Mouse (Mus musculus): ENCODE results near the gene Mfap4. TPM values are rescaled to one million over a fixed set of nuclear protein-coding genes. Genes with fewer than 3 reads are reported as not detected.

Mfap4 gene
- total RNA-seq (2014; rRNA removed) (0.28 and 0.81 TPM in 2 replicates), polyA plus RNA-seq (2012; rRNA removed) (4.2 and 6.5 TPM in 2 replicates)

DNA sequence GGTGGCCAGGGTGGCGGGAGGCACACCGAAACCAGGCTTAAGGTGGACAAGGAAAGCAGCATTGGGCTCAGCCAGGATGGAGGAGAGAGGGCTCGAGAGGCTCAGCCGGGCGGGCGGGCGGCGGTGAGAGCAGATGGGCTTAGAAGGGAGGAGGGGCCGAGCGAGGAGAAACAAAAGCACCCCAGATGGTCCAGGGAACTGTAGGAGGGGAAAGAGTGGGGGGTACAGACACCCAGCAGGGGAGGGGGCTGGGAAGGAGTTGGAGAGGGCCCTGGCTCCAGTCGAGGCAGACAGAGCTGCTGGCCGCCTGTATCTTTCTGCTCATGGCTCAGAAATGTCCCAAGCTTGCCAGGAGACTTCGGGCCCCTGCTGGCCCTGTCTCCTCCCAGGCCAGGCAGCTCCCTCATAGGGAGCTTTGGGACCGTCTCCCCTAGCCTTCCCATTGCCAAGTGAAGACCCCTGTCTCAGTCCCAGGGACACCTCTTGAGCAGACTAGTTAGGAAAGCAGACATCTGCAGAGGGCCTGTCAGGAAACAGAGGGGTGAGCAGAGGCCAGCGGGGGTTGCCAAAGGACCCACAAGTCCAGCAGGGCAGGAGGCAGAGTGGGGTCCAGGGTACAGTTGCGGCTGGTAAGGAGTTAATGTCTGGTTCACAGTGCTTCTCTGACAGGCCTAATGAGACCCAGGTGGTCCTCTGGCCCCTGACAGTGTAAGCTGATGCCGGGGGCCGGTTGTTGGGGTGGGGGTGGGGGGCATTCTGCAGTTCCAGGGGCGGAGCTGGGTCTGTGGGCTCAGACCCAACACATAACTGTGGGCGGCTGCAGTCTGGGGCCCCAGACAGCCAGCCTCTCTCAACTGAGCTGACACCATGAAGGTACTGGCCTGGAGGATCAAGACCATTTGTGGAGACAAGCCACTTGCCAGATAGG is at the start of gene Mfap4:
Mfap4 (plus strand) TSS at position 819 of the 928 bp plus-strand sequence.
- DNase-seq (ENCODE audit: extremely low read depth, low read depth, low spot score), result no peak
- no peak for TF ChIP-seq CTCF (IDR thresholded peaks at IDR 0.05; ENCODE audit: low read depth, low read length)
- TF ChIP-seq POLR2A (IDR thresholded peaks at IDR 0.05; ENCODE audit: extremely low read depth, insufficient read depth, low read length), result no peak
- no peaks in the 10 kb centered on the region for H3K36me3 ChIP-seq (ENCODE audit: control insufficient read depth, insufficient read depth, low read length)
- H3K79me2 ChIP-seq (ENCODE audit: control insufficient read depth, insufficient read depth, low read length), result no peaks in the 10 kb centered on the region
- no peak within 1 kb of the TSS for H3K27ac ChIP-seq (replicated peaks; ENCODE audit: insufficient read depth, low read depth, low read length)
- H3K4me1 ChIP-seq (ENCODE audit: control insufficient read depth, insufficient read depth, low read length), result no peaks in the 10 kb centered on the region
- H3K9ac ChIP-seq (ENCODE audit: low read depth, low read length), result no peak within 1 kb of the TSS
- 67% methylated on average over 20 of the region's 20 CpGs for WGBS
- H3K27me3 ChIP-seq (ENCODE audit: control insufficient read depth, insufficient read depth, low read length), result no peaks in the 10 kb centered on the region
- peak within 1 kb of the TSS; percentile 6; the same call in 1 of the 2 replicates for H3K4me3 ChIP-seq (ENCODE audit: insufficient read depth, low read depth, low read length)

DNA sequence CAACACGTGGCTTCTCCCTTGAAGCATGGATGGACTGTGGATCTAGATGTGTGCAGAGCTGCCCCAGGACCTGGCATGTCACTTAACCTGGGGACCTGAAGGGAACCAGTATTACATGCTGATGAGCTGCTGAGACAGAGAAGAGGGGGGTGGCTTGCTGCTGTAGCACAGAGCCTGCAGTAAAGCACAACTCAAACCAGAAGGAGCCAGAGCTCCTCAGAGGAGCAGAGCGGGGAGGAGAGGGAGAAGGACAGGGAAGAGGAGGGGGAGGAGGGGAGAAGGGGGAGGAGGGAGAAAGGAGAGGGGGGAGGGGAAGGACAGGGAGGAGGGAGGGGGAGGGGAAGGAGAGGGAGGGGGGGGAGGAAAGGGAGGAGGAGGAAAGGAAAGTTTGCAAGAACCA is 48.9 kb upstream of the Mfap4 start:
- Histone ChIP-seq H3K4me3 (ENCODE audit: insufficient read depth, low read depth, low read length) (no peak overlapping the region), H3K27me3 (ENCODE audit: control insufficient read depth, insufficient read depth, low read length) (peaks cover 7% of the 10 kb centered on the region), H3K27ac (replicated peaks; ENCODE audit: insufficient read depth, low read depth, low read length) (no peak overlapping the region), H3K4me1 (ENCODE audit: control insufficient read depth, insufficient read depth, low read length) (no peaks in the 10 kb centered on the region), H3K79me2 (ENCODE audit: control insufficient read depth, insufficient read depth, low read length) (no peaks in the 10 kb centered on the region), H3K36me3 (ENCODE audit: control insufficient read depth, insufficient read depth, low read length) (no peaks in the 10 kb centered on the region), H3K9ac (ENCODE audit: low read depth, low read length) (no peak overlapping the region)
- WGBS, result 85% methylated on average over 2 of the region's 2 CpGs
- TF ChIP-seq CTCF (IDR thresholded peaks at IDR 0.05; ENCODE audit: low read depth, low read length) (no peak), POLR2A (IDR thresholded peaks at IDR 0.05; ENCODE audit: extremely low read depth, insufficient read depth, low read length) (no peak)
- no peak for DNase-seq (ENCODE audit: extremely low read depth, low read depth, low spot score)

DNA sequence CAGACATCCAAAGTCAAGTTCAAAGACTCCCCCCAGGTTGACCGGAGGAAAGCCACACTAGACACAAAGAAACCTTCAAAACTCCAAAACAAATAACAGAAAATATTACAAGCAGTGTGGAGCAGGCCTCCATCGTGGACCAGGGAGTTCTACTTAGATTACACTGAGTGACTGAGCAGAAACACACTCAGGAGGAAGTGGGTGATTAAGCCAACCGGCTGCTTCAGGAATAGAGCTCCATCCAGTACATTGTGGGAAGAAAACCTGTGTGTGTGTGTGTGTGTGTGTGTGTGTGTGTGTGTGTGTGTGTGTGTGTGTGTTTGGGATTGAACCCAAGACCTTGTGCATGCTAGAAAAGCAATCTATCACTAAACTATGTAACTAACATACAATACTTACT is 46.1 kb upstream of the Mfap4 start:
- WGBS, result 68% methylated on average over 3 of the region's 3 CpGs

DNA sequence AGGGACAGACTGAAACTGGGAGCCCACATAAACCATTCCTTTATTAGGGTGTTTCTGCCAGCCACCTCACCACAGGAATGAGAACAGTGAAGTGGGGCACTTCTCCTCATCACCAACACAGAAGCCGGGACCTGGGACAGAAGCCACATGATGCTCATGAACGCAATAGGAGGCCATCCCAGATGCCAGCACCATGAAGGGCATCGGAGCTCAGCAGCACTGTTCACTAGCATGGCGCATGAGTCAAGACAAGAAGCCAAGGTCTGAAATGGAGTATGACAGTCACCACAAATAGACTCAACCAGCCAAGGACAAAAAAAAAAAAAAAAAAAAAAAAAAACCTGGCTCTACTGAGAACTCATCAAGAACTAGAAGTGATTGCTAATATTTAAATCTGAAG is 44.8 kb upstream of the Mfap4 start:
- Histone ChIP-seq H3K9ac (ENCODE audit: low read depth, low read length) (no peak overlapping the region), H3K27me3 (ENCODE audit: control insufficient read depth, insufficient read depth, low read length) (peaks cover 3% of the 10 kb centered on the region; the same call in 1 of the 2 replicates), H3K4me3 (ENCODE audit: insufficient read depth, low read depth, low read length) (no peak overlapping the region), H3K79me2 (ENCODE audit: control insufficient read depth, insufficient read depth, low read length) (no peaks in the 10 kb centered on the region), H3K36me3 (ENCODE audit: control insufficient read depth, insufficient read depth, low read length) (no peaks in the 10 kb centered on the region), H3K4me1 (ENCODE audit: control insufficient read depth, insufficient read depth, low read length) (peaks cover 3% of the 10 kb centered on the region; the same call in 1 of the 2 replicates), H3K27ac (replicated peaks; ENCODE audit: insufficient read depth, low read depth, low read length) (no peak overlapping the region)
- WGBS, result 98% methylated on average over 4 of the region's 4 CpGs
- TF ChIP-seq POLR2A (IDR thresholded peaks at IDR 0.05; ENCODE audit: extremely low read depth, insufficient read depth, low read length), result no peak
- TF ChIP-seq CTCF (IDR thresholded peaks at IDR 0.05; ENCODE audit: low read depth, low read length), result no peak
- DNase-seq (ENCODE audit: extremely low read depth, low read depth, low spot score), result no peak

More for the DNA sequence above, 46.1 kb upstream of the Mfap4 start:
- no peaks in the 10 kb centered on the region for H3K79me2 ChIP-seq (ENCODE audit: control insufficient read depth, insufficient read depth, low read length)
- no peak for DNase-seq (ENCODE audit: extremely low read depth, low read depth, low spot score)
- peaks cover 6% of the 10 kb centered on the region for H3K27me3 ChIP-seq (ENCODE audit: control insufficient read depth, insufficient read depth, low read length)
- H3K4me3 ChIP-seq (ENCODE audit: insufficient read depth, low read depth, low read length), result no peak overlapping the region
- H3K9ac ChIP-seq (ENCODE audit: low read depth, low read length), result no peak overlapping the region
- TF ChIP-seq CTCF (IDR thresholded peaks at IDR 0.05; ENCODE audit: low read depth, low read length) (no peak), POLR2A (IDR thresholded peaks at IDR 0.05; ENCODE audit: extremely low read depth, insufficient read depth, low read length) (no peak)
- H3K36me3 ChIP-seq (ENCODE audit: control insufficient read depth, insufficient read depth, low read length), result no peaks in the 10 kb centered on the region
- H3K4me1 ChIP-seq (ENCODE audit: control insufficient read depth, insufficient read depth, low read length), result peaks cover 3% of the 10 kb centered on the region; the same call in 1 of the 2 replicates
- no peak overlapping the region for H3K27ac ChIP-seq (replicated peaks; ENCODE audit: insufficient read depth, low read depth, low read length)

DNA sequence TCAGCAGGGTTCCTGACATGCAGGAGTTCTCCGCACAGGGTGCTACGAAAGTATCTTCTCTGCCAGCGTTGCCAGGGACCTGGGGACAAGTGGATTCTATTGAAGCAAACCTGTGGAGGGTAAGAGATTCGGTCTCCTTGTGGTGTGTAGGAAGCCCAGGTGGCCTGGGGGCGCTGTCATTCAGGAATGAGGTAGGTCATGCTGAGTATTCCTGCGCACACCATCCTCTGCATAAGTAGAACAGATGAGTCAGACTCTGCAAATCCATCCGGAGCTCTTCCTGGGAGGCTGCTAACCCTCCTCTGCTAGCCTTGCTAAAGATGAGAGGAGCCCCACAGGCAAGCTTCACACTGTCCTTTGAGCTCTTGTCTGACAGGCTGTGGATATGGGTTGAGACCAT is 43.6 kb upstream of the Mfap4 start:
- H3K4me1 ChIP-seq (ENCODE audit: control insufficient read depth, insufficient read depth, low read length), result peaks cover 3% of the 10 kb centered on the region; the same call in 1 of the 2 replicates
- H3K4me3 ChIP-seq (ENCODE audit: insufficient read depth, low read depth, low read length), result no peak overlapping the region
- no peaks in the 10 kb centered on the region for H3K79me2 ChIP-seq (ENCODE audit: control insufficient read depth, insufficient read depth, low read length)
- no peak for DNase-seq (ENCODE audit: extremely low read depth, low read depth, low spot score)
- H3K27ac ChIP-seq (replicated peaks; ENCODE audit: insufficient read depth, low read depth, low read length), result no peak overlapping the region
- peaks cover 3% of the 10 kb centered on the region; the same call in 1 of the 2 replicates for H3K27me3 ChIP-seq (ENCODE audit: control insufficient read depth, insufficient read depth, low read length)
- WGBS, result 97% methylated on average over 7 of the region's 7 CpGs
- H3K9ac ChIP-seq (ENCODE audit: low read depth, low read length), result no peak overlapping the region
- H3K36me3 ChIP-seq (ENCODE audit: control insufficient read depth, insufficient read depth, low read length), result no peaks in the 10 kb centered on the region
- no peak for TF ChIP-seq POLR2A (IDR thresholded peaks at IDR 0.05; ENCODE audit: extremely low read depth, insufficient read depth, low read length)
- TF ChIP-seq CTCF (IDR thresholded peaks at IDR 0.05; ENCODE audit: low read depth, low read length), result no peak

Data from liver, adult 2 months (tissue).